Mouse (Mus musculus) common myeloid progenitor, adult 5-6 weeks (primary cell): ENCODE results near the gene Unc13a. TPM values are rescaled to one million over a fixed set of nuclear protein-coding genes. Genes with fewer than 3 reads are reported as not detected.
A peak's percentile ranks its signal among the peaks of the same experiment; 100 is the strongest.

ENCODE experiments used
- ATAC-seq: replicated peaks from 2 replicates; pipeline ENCODE4 v1.8.0; 2016; ENCODE audit warnings: low read depth, mild to moderate bottlenecking, moderate TSS enrichment, inconsistent platforms; ENCODE audit not compliant: poor library complexity, severe bottlenecking
- total RNA-seq: library from RNA; stranded (forward); fragments of 200-1000, 187-1606 nt; gene quantifications from 2 replicates; pipeline ENCODE4 v1.2.3, GENCODE M21; 2017

Unc13a gene
- total RNA-seq, 1 experiment from 2014 or later = 0.46 TPM

- peak; percentile 46 for ATAC-seq
Observed at GRCm38 (mm10) chr8:71668220-71668975, 3.2 kb downstream of the Unc13a start.

GRCm38 (mm10) chr8:71667256-71667655 lies 4.3 kb downstream of the Unc13a start:
- no peak for ATAC-seq

- no peak for ATAC-seq
Observed at GRCm38 (mm10) chr8:71666855-71667254, 4.7 kb downstream of the Unc13a start.

- peak; percentile 59 for ATAC-seq
Observed at GRCm38 (mm10) chr8:71665331-71666130, 6.0 kb downstream of the Unc13a start.

- ATAC-seq = peak; percentile 43
Observed at GRCm38 (mm10) chr8:71660325-71661120, 11.0 kb downstream of the Unc13a start.

GRCm38 (mm10) chr8:71659751-71660150 lies 11.8 kb downstream of the Unc13a start:
- no peak for ATAC-seq

GRCm38 (mm10) chr8:71658515-71659049 lies 13.0 kb downstream of the Unc13a start:
- 0 out of 2 replicates have a peak, but pooled peaks have one; percentile 12 for ATAC-seq

GRCm38 (mm10) chr8:71657816-71658215 lies 13.7 kb downstream of the Unc13a start:
- no peak for ATAC-seq

GRCm38 (mm10) chr8:71654600-71654999 lies 17.0 kb downstream of the Unc13a start:
- ATAC-seq = peak; percentile 70

GRCm38 (mm10) chr8:71645510-71645909 lies 26.0 kb downstream of the Unc13a start:
- ATAC-seq = no peak

- no peak for ATAC-seq
Observed at GRCm38 (mm10) chr8:71639318-71639717, 32.2 kb downstream of the Unc13a start.

GRCm38 (mm10) chr8:71638321-71638720 lies 33.2 kb downstream of the Unc13a start:
- ATAC-seq = no peak

GRCm38 (mm10) chr8:71637149-71638095 lies 34.1 kb downstream of the Unc13a start:
- ATAC-seq = no peak

- peak; percentile 61 for ATAC-seq
Observed at GRCm38 (mm10) chr8:71633981-71634667, 37.4 kb downstream of the Unc13a start.

GRCm38 (mm10) chr8:71633164-71633563 lies 38.4 kb downstream of the Unc13a start:
- peak; percentile 16; the same call in 1 of the 2 replicates for ATAC-seq

GRCm38 (mm10) chr8:71631897-71632296 lies 39.7 kb downstream of the Unc13a start:
- no peak for ATAC-seq

GRCm38 (mm10) chr8:71630761-71631160 lies 40.8 kb downstream of the Unc13a start:
- ATAC-seq = no peak

- ATAC-seq = peak; percentile 13
Observed at GRCm38 (mm10) chr8:71629781-71630212, 41.8 kb downstream of the Unc13a start.
